8 mouse cellular contexts compared by ENCODE assay signal in the genomic region with DNA sequence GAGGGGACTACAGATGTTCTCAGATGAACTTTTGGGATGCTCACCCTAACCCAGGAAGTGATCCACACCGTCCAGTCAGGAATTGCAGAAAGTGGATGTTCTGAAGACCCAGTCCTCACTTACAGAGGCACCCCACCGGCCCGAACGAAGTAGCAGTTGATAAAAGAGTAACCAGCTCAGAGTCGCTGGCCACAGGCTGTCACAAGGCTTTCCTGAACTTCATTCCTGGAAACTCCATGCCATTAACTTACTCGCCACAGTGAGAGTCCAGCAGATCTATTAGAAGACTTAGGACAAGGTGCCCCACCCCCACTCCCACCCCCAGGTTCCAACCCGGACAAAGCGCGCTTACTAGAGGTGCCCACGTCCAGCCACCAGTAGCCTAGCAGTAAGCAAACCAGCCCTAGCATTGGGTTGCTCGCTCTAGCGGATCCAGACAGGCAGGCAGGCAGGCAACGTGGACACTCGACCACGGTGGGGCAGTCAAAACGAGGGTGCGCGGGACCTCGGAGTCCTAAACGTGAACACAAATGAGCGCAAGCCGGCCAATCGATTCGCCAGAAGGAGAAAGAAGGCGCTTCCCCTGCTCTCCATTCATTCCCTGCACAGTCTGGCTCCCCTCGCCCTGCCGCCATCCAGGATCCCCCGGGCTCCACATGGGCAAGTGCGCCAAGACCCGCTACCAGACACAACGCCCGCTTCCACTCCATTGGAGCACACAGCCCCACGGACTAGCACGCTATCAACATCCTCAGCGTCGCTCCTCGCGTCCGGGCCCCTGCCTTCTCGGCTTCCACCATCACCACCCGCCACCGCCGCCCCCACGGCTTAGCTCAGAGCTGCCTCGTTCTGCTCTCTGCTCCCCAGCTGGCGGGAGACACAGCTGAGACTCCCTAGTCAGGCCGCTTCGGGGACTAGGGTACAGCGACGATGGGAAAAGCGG. TPM values are rescaled to one million over a fixed set of nuclear protein-coding genes. Genes with fewer than 3 reads are reported as not detected.
DNase-seq lines count a peak whose midpoint lies in the region; ATAC-seq and TF ChIP-seq lines count a peak whose summit lies in the region.

No protein-coding gene starts in this region.

- H3K4me1 ChIP-seq in E14TG2a.4 (replicated peaks; ENCODE audit: low read depth, low read length) = peaks cover 29% of the 10 kb centered on the region
- peaks cover 42% of the 10 kb centered on the region for H3K4me1 ChIP-seq in forebrain, embryonic 13.5 days
- peaks cover 18% of the 10 kb centered on the region for H3K4me1 ChIP-seq in neural tube, embryonic 14.5 days (ENCODE audit: control insufficient read depth, insufficient read depth, low read length)

- H3K4me3 ChIP-seq in E14TG2a.4 (replicated peaks; ENCODE audit: low read length) = peak overlapping the region; percentile 84
- H3K4me3 ChIP-seq in forebrain, embryonic 13.5 days = peak overlapping the region; percentile 76
- H3K4me3 ChIP-seq in neural tube, embryonic 14.5 days (ENCODE audit: low read depth, low read length) = peak overlapping the region; percentile 80

- H3K4me2 ChIP-seq in forebrain, embryonic 13.5 days = peak overlapping the region; percentile 96
- peak overlapping the region; percentile 85 for H3K4me2 ChIP-seq in neural tube, embryonic 14.5 days (ENCODE audit: low read depth, low read length)

- H3K27ac ChIP-seq in forebrain, embryonic 13.5 days = peak overlapping the region; percentile 84
- H3K27ac ChIP-seq in neural tube, embryonic 14.5 days (ENCODE audit: low read depth, low read length) = peak overlapping the region; percentile 88

- peak overlapping the region; percentile 89 for H3K9ac ChIP-seq in forebrain, embryonic 13.5 days
- H3K9ac ChIP-seq in neural tube, embryonic 14.5 days (replicated peaks; ENCODE audit: low read depth, low read length) = peak overlapping the region; percentile 87

- peaks cover 88% of the 10 kb centered on the region for H3K27me3 ChIP-seq in E14TG2a.4 (ENCODE audit: insufficient read depth, low read length)
- H3K27me3 ChIP-seq in forebrain, embryonic 13.5 days = no peaks in the 10 kb centered on the region; the same call in 1 of the 2 replicates
- no peaks in the 10 kb centered on the region for H3K27me3 ChIP-seq in neural tube, embryonic 14.5 days (ENCODE audit: control insufficient read depth, insufficient read depth, low read length)

- intact Hi-C loops in heart, postnatal 10 days (cut with DNase I) = loop anchor here (1.0 to 2.0 kb wide), 4 partner anchors 29 to 235 kb away; no protein-coding TSS in a partner anchor

- no peak for TF ChIP-seq CTCF in E14TG2a.4 (conservative IDR thresholded peaks at IDR 0.05; ENCODE audit: low read length)

- peak; percentile 81 to 86 for DNase-seq in heart, postnatal 10 days
- DNase-seq in kidney, postnatal 4 days = peak; percentile 84 to 91
- DNase-seq in lung, adult 18-20 months = peak; percentile 81 to 85
- DNase-seq in testis, postnatal 10 days (ENCODE audit: low spot score) = peak; percentile 78

- no peaks in the 10 kb centered on the region for H3K36me3 ChIP-seq in E14TG2a.4 (ENCODE audit: insufficient read depth, low read length)
- no peaks in the 10 kb centered on the region for H3K36me3 ChIP-seq in forebrain, embryonic 13.5 days (ENCODE audit: poor library complexity, severe bottlenecking)
- no peaks in the 10 kb centered on the region for H3K36me3 ChIP-seq in neural tube, embryonic 14.5 days (ENCODE audit: control insufficient read depth, insufficient read depth, low read length)

- ATAC-seq in cerebellum, adult (ENCODE audit: insufficient number of reproducible peaks, low FRiP score, low TSS enrichment) = peak; percentile 67
- ATAC-seq in forebrain, embryonic 13.5 days = peak; percentile 72
- ATAC-seq in neural tube, embryonic 14.5 days (ENCODE audit: low read depth) = peak; percentile 76

- no peaks in the 10 kb centered on the region for H3K9me3 ChIP-seq in E14TG2a.4 (ENCODE audit: low read length)
- no peaks in the 10 kb centered on the region for H3K9me3 ChIP-seq in forebrain, embryonic 13.5 days (replicated peaks)
- H3K9me3 ChIP-seq in neural tube, embryonic 14.5 days (ENCODE audit: control insufficient read depth, low read length) = no peaks in the 10 kb centered on the region

- 2% methylated on average over 50 of the region's 51 CpGs for WGBS in forebrain, embryonic 13.5 days
- 1% methylated on average over 49 of the region's 51 CpGs for WGBS in neural tube, embryonic 14.5 days

RNA-seq across cellular contexts. Expression of gene Chst15, which starts 1.6 kb away (rescaled TPM):
- polyA plus RNA-seq in forebrain, embryonic 13.5 days (2015; fragmentation: Nextera tagmentation; extraction: Ambion mirVana) = 13.6 and 14.7 TPM in 2 replicates
- total RNA-seq in heart, postnatal 10 days (2021) = 10 to 100 TPM; 15.3 to 16.7 TPM
- 16.7 and 20.7 TPM in 2 replicates for polyA plus RNA-seq in neural tube, embryonic 14.5 days (2014; fragmentation: Nextera tagmentation; extraction: Ambion mirVana)

Comparison
In these comparisons a context has a peak if more than half of its experiments do, and no peak if none do; other contexts are left out.
1. Peak in every context shown above with its lines: DNase-seq, ATAC-seq, H3K4me3 ChIP-seq and H3K27ac ChIP-seq.